Mouse (Mus musculus): Measurements from ENCODE around the gene Gng8. TPM values are rescaled to one million over a fixed set of nuclear protein-coding genes. Genes with fewer than 3 reads are reported as not detected.

The Gng8 gene
- total RNA-seq, 1 experiment from 2014 or later: 0.25 TPM

GRCm38 (mm10) chr7:16895000-16895399, 3.4 kb downstream of the Gng8 start:
- ATAC-seq (replicated peaks in 1 of 2; ENCODE audit: insufficient read depth in 1 of 2, low FRiP score in 2 of 2, low TSS enrichment in 1 of 2, low read depth in 1 of 2, poor library complexity in 2 of 2, severe bottlenecking in 2 of 2): peak; percentile 64 to 67

- ATAC-seq (replicated peaks in 1 of 2; ENCODE audit: insufficient read depth in 1 of 2, low FRiP score in 2 of 2, low TSS enrichment in 1 of 2, low read depth in 1 of 2, poor library complexity in 2 of 2, severe bottlenecking in 2 of 2): no peak
These were observed 3.9 kb downstream of the Gng8 start for GRCm38 (mm10) chr7:16895511-16895910.

- no peak for ATAC-seq (replicated peaks in 1 of 2; ENCODE audit: insufficient read depth in 1 of 2, low FRiP score in 2 of 2, low TSS enrichment in 1 of 2, low read depth in 1 of 2, poor library complexity in 2 of 2, severe bottlenecking in 2 of 2)
These were observed 8.9 kb downstream of the Gng8 start for GRCm38 (mm10) chr7:16900526-16900925.

GRCm38 (mm10) chr7:16903439-16903955, 11.9 kb downstream of the Gng8 start:
- peak; percentile 33 to 57 for ATAC-seq (replicated peaks in 1 of 2; ENCODE audit: insufficient read depth in 1 of 2, low FRiP score in 2 of 2, low TSS enrichment in 1 of 2, low read depth in 1 of 2, poor library complexity in 2 of 2, severe bottlenecking in 2 of 2)

GRCm38 (mm10) chr7:16904120-16904675, 12.6 kb downstream of the Gng8 start:
- ATAC-seq (replicated peaks in 1 of 2; ENCODE audit: insufficient read depth in 1 of 2, low FRiP score in 2 of 2, low TSS enrichment in 1 of 2, low read depth in 1 of 2, poor library complexity in 2 of 2, severe bottlenecking in 2 of 2): no peak

- ATAC-seq (replicated peaks in 1 of 2; ENCODE audit: insufficient read depth in 1 of 2, low FRiP score in 2 of 2, low TSS enrichment in 1 of 2, low read depth in 1 of 2, poor library complexity in 2 of 2, severe bottlenecking in 2 of 2): no peak
These were observed 14.0 kb downstream of the Gng8 start for GRCm38 (mm10) chr7:16905491-16906021.

- no peak for ATAC-seq (replicated peaks in 1 of 2; ENCODE audit: insufficient read depth in 1 of 2, low FRiP score in 2 of 2, low TSS enrichment in 1 of 2, low read depth in 1 of 2, poor library complexity in 2 of 2, severe bottlenecking in 2 of 2)
These were observed 14.7 kb downstream of the Gng8 start, which contains the start of gene Ptgir for GRCm38 (mm10) chr7:16906281-16906680. TSS of gene Ptgir (plus strand) at chr7:16906490.

GRCm38 (mm10) chr7:16906889-16907559, 15.4 kb downstream of the Gng8 start:
- no peak for ATAC-seq (replicated peaks in 1 of 2; ENCODE audit: insufficient read depth in 1 of 2, low FRiP score in 2 of 2, low TSS enrichment in 1 of 2, low read depth in 1 of 2, poor library complexity in 2 of 2, severe bottlenecking in 2 of 2)

GRCm38 (mm10) chr7:16907842-16908241, 16.3 kb downstream of the Gng8 start:
- no peak for ATAC-seq (replicated peaks in 1 of 2; ENCODE audit: insufficient read depth in 1 of 2, low FRiP score in 2 of 2, low TSS enrichment in 1 of 2, low read depth in 1 of 2, poor library complexity in 2 of 2, severe bottlenecking in 2 of 2)

GRCm38 (mm10) chr7:16908367-16908766, 16.8 kb downstream of the Gng8 start:
- peak in 1 of 2 experiments; percentile 12; a peak in 2 of 4 replicates for ATAC-seq (replicated peaks in 1 of 2; ENCODE audit: insufficient read depth in 1 of 2, low FRiP score in 2 of 2, low TSS enrichment in 1 of 2, low read depth in 1 of 2, poor library complexity in 2 of 2, severe bottlenecking in 2 of 2)

GRCm38 (mm10) chr7:16908859-16909258, 17.3 kb downstream of the Gng8 start:
- ATAC-seq (replicated peaks in 1 of 2; ENCODE audit: insufficient read depth in 1 of 2, low FRiP score in 2 of 2, low TSS enrichment in 1 of 2, low read depth in 1 of 2, poor library complexity in 2 of 2, severe bottlenecking in 2 of 2): no peak

GRCm38 (mm10) chr7:16909909-16910308, 18.3 kb downstream of the Gng8 start:
- ATAC-seq (replicated peaks in 1 of 2; ENCODE audit: insufficient read depth in 1 of 2, low FRiP score in 2 of 2, low TSS enrichment in 1 of 2, low read depth in 1 of 2, poor library complexity in 2 of 2, severe bottlenecking in 2 of 2): peak; percentile 48 to 61

- no peak for ATAC-seq (replicated peaks in 1 of 2; ENCODE audit: insufficient read depth in 1 of 2, low FRiP score in 2 of 2, low TSS enrichment in 1 of 2, low read depth in 1 of 2, poor library complexity in 2 of 2, severe bottlenecking in 2 of 2)
These were observed 20.3 kb downstream of the Gng8 start for GRCm38 (mm10) chr7:16911904-16912303.

GRCm38 (mm10) chr7:16912360-16912759, 20.8 kb downstream of the Gng8 start:
- no peak for ATAC-seq (replicated peaks in 1 of 2; ENCODE audit: insufficient read depth in 1 of 2, low FRiP score in 2 of 2, low TSS enrichment in 1 of 2, low read depth in 1 of 2, poor library complexity in 2 of 2, severe bottlenecking in 2 of 2)

- ATAC-seq (replicated peaks in 1 of 2; ENCODE audit: insufficient read depth in 1 of 2, low FRiP score in 2 of 2, low TSS enrichment in 1 of 2, low read depth in 1 of 2, poor library complexity in 2 of 2, severe bottlenecking in 2 of 2): peak; percentile 74
These were observed 22.3 kb downstream of the Gng8 start for GRCm38 (mm10) chr7:16913806-16914452.

GRCm38 (mm10) chr7:16914453-16915343, 23.1 kb downstream of the Gng8 start:
- no peak for ATAC-seq (replicated peaks in 1 of 2; ENCODE audit: insufficient read depth in 1 of 2, low FRiP score in 2 of 2, low TSS enrichment in 1 of 2, low read depth in 1 of 2, poor library complexity in 2 of 2, severe bottlenecking in 2 of 2)

Data from hematopoietic stem cell, adult 5-6 weeks (primary cell).